9 mouse cellular contexts compared by ENCODE assay signal in genomic region chr9:21248326-21248725, GRCm38 (mm10). TPM values are rescaled to one million over a fixed set of nuclear protein-coding genes. Genes with fewer than 3 reads are reported as not detected.
DNase-seq lines count a peak whose midpoint lies in the region; ATAC-seq and TF ChIP-seq lines count a peak whose summit lies in the region.
"Had no signal": no experiment of that assay in that cellular context is flagged by ENCODE, and none has a peak within 500 bp of the region (broad histone marks: within the 10 kb centered on the region; RNA-seq: fewer than 3 reads in every experiment).

TSS of gene S1pr5 (minus strand) at chr9:21248443.

- DNase-seq in embryo, embryonic 10 days (ENCODE audit: low spot score): peak; percentile 42
- DNase-seq in embryo, embryonic 11 days: no peak
- DNase-seq in kidney, adult 18-20 months: peak; percentile 68
- DNase-seq in liver, embryonic 14.5 days (ENCODE audit: low read depth in 3 of 3, low spot score in 3 of 3): no peak
- DNase-seq in frontal cortex, postnatal 14 days (ENCODE audit: low spot score in 2 of 2): no peak

- H3K9me3 ChIP-seq in E14TG2a.4 (ENCODE audit: low read length): no peaks in the 10 kb centered on the region
- H3K9me3 ChIP-seq in forebrain, embryonic 13.5 days (replicated peaks): no peaks in the 10 kb centered on the region
- H3K9me3 ChIP-seq in liver, embryonic 14.5 days (ENCODE audit: control insufficient read depth, low read length): no peaks in the 10 kb centered on the region
- H3K9me3 ChIP-seq in neural tube, embryonic 13.5 days: no peaks in the 10 kb centered on the region

- H3K4me1 ChIP-seq in E14TG2a.4 (replicated peaks; ENCODE audit: low read depth, low read length): peaks cover 54% of the 10 kb centered on the region
- peaks cover 23% of the 10 kb centered on the region for H3K4me1 ChIP-seq in forebrain, embryonic 13.5 days
- no peaks in the 10 kb centered on the region for H3K4me1 ChIP-seq in liver, embryonic 14.5 days (replicated peaks; ENCODE audit: control insufficient read depth in 2 of 2, insufficient read depth in 2 of 2, low read length in 1 of 2)
- peaks cover 27% of the 10 kb centered on the region for H3K4me1 ChIP-seq in neural tube, embryonic 13.5 days (replicated peaks)

- no peak for ATAC-seq in forebrain, embryonic 13.5 days
- ATAC-seq in liver, embryonic 14.5 days (ENCODE audit: insufficient read depth): no peak
- no peak for ATAC-seq in neural tube, embryonic 13.5 days (ENCODE audit: low read depth)

- H3K27ac ChIP-seq in forebrain, embryonic 13.5 days: no peak within 1 kb of the TSS
- no peak within 1 kb of the TSS for H3K27ac ChIP-seq in liver, embryonic 14.5 days
- H3K27ac ChIP-seq in neural tube, embryonic 13.5 days (replicated peaks): no peak within 1 kb of the TSS

- peak within 1 kb of the TSS; percentile 73 for H3K4me3 ChIP-seq in E14TG2a.4 (replicated peaks; ENCODE audit: low read length)
- H3K4me3 ChIP-seq in forebrain, embryonic 13.5 days: no peak within 1 kb of the TSS; the same call in 1 of the 2 replicates
- H3K4me3 ChIP-seq in liver, embryonic 14.5 days (ENCODE audit: insufficient read depth in 1 of 2, low read depth in 2 of 2, low read length in 2 of 2): peak within 1 kb of the TSS in 1 of 2 experiments; percentile 34; a peak in 2 of 4 replicates
- peak within 1 kb of the TSS; percentile 21 for H3K4me3 ChIP-seq in neural tube, embryonic 13.5 days
- H3K4me3 ChIP-seq: erythroblast, embryonic 14.5 days had no signal

- H3K4me2 ChIP-seq in forebrain, embryonic 13.5 days: peak within 1 kb of the TSS; percentile 34
- H3K4me2 ChIP-seq in liver, embryonic 14.5 days (ENCODE audit: low read depth): peak within 1 kb of the TSS; percentile 51
- peak within 1 kb of the TSS; percentile 30 for H3K4me2 ChIP-seq in neural tube, embryonic 13.5 days

- no peak for TF ChIP-seq EP300 in liver, embryonic 14.5 days (IDR thresholded peaks at IDR 0.05; ENCODE audit: low read depth)

- no peak for TF ChIP-seq CTCF in E14TG2a.4 (conservative IDR thresholded peaks at IDR 0.05; ENCODE audit: low read length)
- no peak for TF ChIP-seq CTCF in liver, embryonic 14.5 days (IDR thresholded peaks at IDR 0.05; ENCODE audit: low read depth)

- H3K36me3 ChIP-seq in E14TG2a.4 (ENCODE audit: insufficient read depth, low read length): no peaks in the 10 kb centered on the region
- no peaks in the 10 kb centered on the region for H3K36me3 ChIP-seq in forebrain, embryonic 13.5 days (ENCODE audit: poor library complexity, severe bottlenecking)
- H3K36me3 ChIP-seq in liver, embryonic 14.5 days (replicated peaks; ENCODE audit: control insufficient read depth, insufficient read depth, low read depth): no peaks in the 10 kb centered on the region
- no peaks in the 10 kb centered on the region for H3K36me3 ChIP-seq in neural tube, embryonic 13.5 days

- H3K27me3 ChIP-seq in E14TG2a.4 (ENCODE audit: insufficient read depth, low read length): peaks cover 70% of the 10 kb centered on the region
- peaks cover 89% of the 10 kb centered on the region for H3K27me3 ChIP-seq in forebrain, embryonic 13.5 days
- H3K27me3 ChIP-seq in liver, embryonic 14.5 days (ENCODE audit: control insufficient read depth, insufficient read depth, low read length): peaks cover 79% of the 10 kb centered on the region
- peaks cover 98% of the 10 kb centered on the region for H3K27me3 ChIP-seq in neural tube, embryonic 13.5 days

- H3K9ac ChIP-seq in forebrain, embryonic 13.5 days: 0 out of 2 replicates have a peak within 1 kb of the TSS, but pooled peaks have one; percentile 23
- no peak within 1 kb of the TSS for H3K9ac ChIP-seq in liver, embryonic 14.5 days (replicated peaks)
- H3K9ac ChIP-seq in neural tube, embryonic 13.5 days: no peak within 1 kb of the TSS

- WGBS in forebrain, embryonic 13.5 days: 2% methylated on average over 30 of the region's 30 CpGs
- 3% methylated on average over 30 of the region's 30 CpGs for WGBS in liver, embryonic 14.5 days (ENCODE audit: insufficient replicate concordance)
- 1% methylated on average over 28 of the region's 30 CpGs for WGBS in neural tube, embryonic 13.5 days

RNA-seq across cellular contexts. Expression of gene S1pr5, which starts in this region (rescaled TPM):
- polyA plus RNA-seq in forebrain, embryonic 13.5 days (2015; fragmentation: Nextera tagmentation; extraction: Ambion mirVana): 0.37 and 0.55 TPM in 2 replicates
- polyA plus RNA-seq in liver, embryonic 14.5 days (2012; rRNA removed): 0.06 TPM in 2 replicates
- polyA plus RNA-seq in liver, embryonic 14.5 days (2014; fragmentation: Nextera tagmentation; extraction: Ambion mirVana): 0.09 and 0.10 TPM in 2 replicates
- 3.0 and 3.8 TPM in 2 replicates for polyA plus RNA-seq in neural tube, embryonic 13.5 days (2015; fragmentation: Nextera tagmentation; extraction: Ambion mirVana)
- polyA plus RNA-seq: erythroblast, embryonic 14.5 days had no signal

Comparison
In these comparisons a context has a peak if more than half of its experiments do, and no peak if none do; other contexts are left out.
1. DNase-seq: peak in embryo, embryonic 10 days (single experiment) and kidney, adult 18-20 months (single experiment); none in embryo, embryonic 11 days (single experiment), liver, embryonic 14.5 days (0 of 3) and frontal cortex, postnatal 14 days (0 of 2).
2. Peak in every context shown above with its lines, with median percentiles within 50 percentile points of each other: H3K4me2 ChIP-seq.